In the genomic region with DNA sequence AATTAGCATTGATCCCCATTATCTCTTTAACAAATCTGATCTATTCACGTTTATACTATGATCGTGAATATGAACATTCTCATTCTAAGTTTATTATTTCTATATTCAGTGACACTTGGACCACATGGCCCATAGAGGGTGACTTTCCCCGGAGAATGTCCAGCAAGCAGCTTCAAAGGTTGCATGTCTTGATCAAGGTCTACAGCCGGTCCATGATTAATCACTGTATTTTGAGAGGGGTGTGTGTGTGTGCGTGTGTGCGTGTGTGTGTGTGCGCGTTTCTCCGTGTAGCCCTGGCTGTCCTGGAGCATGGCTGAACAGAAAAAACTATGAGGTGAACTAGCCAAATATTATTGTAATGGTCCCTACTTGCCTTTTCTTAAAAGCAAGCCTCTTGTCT, we compare ENCODE assay signal across 14 mouse cellular contexts. TPM values are rescaled to one million over a fixed set of nuclear protein-coding genes. Genes with fewer than 3 reads are reported as not detected.
DNase-seq lines count a peak whose midpoint lies in the region.
"Had no signal": no experiment of that assay in that cellular context is flagged by ENCODE, and none has a peak within 500 bp of the region (broad histone marks: within the 10 kb centered on the region; RNA-seq: fewer than 3 reads in every experiment).

No protein-coding gene starts in this region.

- DNase-seq in adrenal gland, adult (ENCODE audit: inconsistent age in 2 of 2, low spot score in 1 of 2): peak; percentile 13 to 58
- no peak for DNase-seq in adrenal gland, adult 8-10 months
- DNase-seq in adrenal gland, postnatal 10 days: peak; percentile 36
- DNase-seq in adrenal gland, adult 18-20 months (ENCODE audit: low spot score in 2 of 2): no peak
- DNase-seq in adrenal gland, postnatal 36 days: peak; percentile 8 to 42
- no peak for DNase-seq in frontal cortex, adult 2 months (ENCODE audit: extremely low spot score in 1 of 2, low spot score in 1 of 2)
- DNase-seq: B cell, adult 2 months; cerebellum, adult 11 months; cerebellum, adult 18-20 months; cerebellum, adult 8-10 months; cerebellum, adult 9-11 months; cerebellum, postnatal 14 days; cerebellum, postnatal 36 days; embryo, embryonic 11 days had no signal

RNA-seq across cellular contexts. Expression of a gene that starts 21.0 kb away (rescaled TPM):
- 10 to 100 TPM; 73.4 to 86.9 (median 77.6) TPM for total RNA-seq in adrenal gland, adult 8-10 months (2022)
- total RNA-seq in adrenal gland, postnatal 10 days (2021): 10 to 100 TPM; 80.7 to 88.4 TPM
- 10 to 100 TPM; 66.8 to 84.5 TPM for total RNA-seq in adrenal gland, adult 18-20 months (2021)
- 100 to 1,000 TPM in 1 of 2 experiments, 10 to 100 TPM in 1; 97.7 to 101 TPM for total RNA-seq in adrenal gland, postnatal 36 days (2021)
- polyA plus RNA-seq in frontal cortex, adult 2 months (2012; rRNA removed): 82.0 and 88.7 TPM in 2 replicates

Comparison
In these comparisons a context has a peak if more than half of its experiments do, and no peak if none do; other contexts are left out.
1. DNase-seq: peak in adrenal gland, adult (2 of 2), adrenal gland, postnatal 10 days (single experiment) and adrenal gland, postnatal 36 days (2 of 2); none in adrenal gland, adult 8-10 months (single experiment), adrenal gland, adult 18-20 months (0 of 2) and frontal cortex, adult 2 months (0 of 2).